Mouse (Mus musculus): ENCODE measurements around the gene Rmdn3.
A peak's percentile ranks its signal among the peaks of the same experiment; 100 is the strongest.

The Rmdn3 gene

DNA sequence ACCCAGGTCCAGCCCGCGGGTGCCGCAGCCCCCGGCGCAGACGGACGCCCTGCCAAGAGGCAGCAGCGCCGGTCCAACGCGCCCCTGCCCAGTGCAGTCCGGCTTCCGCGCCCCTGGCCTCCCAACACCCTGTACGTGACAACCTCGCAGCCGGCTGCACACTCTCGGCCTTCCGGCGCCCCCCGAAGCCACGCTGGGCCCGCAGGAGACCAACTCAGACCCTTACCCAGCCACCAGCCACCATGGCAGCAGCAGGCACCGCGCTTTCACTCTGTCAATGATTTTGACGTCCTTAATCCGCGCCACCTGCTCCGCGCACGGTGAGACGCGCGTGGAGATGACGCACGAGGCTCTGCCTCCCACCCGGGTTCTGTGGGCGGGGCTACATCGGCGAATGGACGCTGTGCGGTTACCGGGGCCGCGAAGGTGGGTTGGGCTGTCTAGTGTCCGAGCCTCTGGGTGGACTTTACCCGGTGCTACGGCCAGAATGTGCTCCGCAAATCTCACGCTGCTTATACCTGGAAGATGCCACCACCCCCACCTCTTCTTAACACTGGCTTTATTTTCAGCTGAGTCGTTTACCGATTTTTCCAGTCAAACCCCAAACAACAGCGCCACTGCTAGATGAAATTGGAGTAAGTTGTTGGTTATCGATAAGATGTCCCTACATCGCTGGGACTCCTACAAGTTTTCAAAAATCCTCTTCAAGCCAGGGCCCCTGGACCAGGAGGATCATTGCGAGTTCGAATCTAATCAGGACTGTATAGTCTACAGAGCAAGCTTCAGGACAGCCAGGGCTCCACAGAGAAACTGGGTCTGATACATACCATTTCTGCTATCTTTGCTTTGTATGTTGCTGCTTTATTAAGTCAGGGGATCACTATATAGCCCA lies at the start of gene Rmdn3:
Rmdn3 (minus strand) TSS at position 354 of the 892 bp plus-strand sequence.
- peak; percentile 96 for DNase-seq

DNA sequence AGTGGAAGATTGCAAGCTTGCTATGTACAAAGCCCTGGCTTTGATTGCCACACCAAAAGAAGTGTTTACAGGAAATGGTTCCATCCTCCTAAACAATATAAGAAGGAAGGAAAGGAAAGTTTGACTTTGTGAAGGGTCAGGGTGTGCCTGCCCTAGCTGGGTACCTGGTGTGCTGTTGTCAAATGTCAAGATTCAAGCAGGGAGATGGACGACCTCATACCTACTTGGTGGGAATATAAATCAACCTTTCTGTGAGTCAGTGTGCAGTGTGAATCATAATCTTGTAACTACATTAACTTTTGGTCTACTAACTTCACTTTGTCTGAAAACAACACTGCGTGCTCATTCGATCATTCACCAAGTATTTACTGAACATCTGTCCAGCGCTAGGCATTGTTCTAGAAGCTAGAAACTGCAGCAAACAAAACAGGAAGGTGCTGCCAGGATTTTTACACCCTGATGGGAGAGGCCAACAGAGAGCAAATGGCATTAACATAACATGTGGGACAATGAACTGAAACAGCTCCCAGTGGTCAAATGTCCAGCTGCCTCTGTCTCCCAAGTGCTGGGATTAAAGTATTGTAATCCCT lies 47.1 kb upstream of the Rmdn3 start:
- no peak for DNase-seq

DNA sequence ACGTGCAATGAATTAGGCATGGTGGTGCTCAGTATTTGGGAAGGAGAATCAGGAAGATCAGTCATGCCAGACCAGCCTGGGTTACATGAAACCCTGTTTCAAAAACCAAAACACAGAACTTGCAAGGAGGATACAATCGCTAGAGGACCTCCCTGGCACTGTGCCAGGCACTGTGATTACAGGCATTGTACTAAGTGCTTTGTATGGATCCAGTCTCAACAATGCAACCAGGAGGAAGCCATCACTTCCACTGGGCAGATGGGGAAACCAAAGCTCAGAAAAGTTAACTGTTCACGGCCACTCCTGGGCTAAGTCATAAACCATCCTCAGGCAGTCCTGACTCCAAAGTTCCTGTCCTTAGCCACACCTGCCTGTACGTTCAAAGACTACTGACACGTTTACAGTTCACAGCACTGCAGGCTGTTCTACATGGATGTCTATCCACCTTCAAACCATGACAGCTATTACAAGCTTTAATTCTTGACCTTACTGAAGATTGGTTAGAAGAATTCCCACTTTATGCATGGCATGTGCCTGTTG lies 46.1 kb upstream of the Rmdn3 start:
- DNase-seq, result no peak

DNA sequence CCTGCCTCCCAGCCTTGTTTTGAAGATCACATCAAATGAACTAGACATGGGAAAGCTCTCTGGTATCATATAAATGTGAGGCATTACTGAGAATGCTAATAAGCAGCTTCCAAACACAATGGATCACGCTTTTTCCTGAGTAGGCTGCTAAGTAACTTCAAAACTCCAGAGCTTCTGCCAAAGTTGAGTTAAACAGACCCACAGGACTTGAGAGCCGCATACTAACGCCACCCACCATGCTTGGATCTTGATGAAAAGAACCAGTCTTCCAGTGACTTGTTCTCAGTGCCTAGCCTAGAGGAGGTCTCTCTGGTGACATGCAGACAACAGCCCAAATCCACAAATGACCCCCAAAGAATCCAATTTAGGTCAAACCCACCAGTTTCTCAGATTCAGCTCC lies 42.1 kb upstream of the Rmdn3 start:
- DNase-seq, result no peak

DNA sequence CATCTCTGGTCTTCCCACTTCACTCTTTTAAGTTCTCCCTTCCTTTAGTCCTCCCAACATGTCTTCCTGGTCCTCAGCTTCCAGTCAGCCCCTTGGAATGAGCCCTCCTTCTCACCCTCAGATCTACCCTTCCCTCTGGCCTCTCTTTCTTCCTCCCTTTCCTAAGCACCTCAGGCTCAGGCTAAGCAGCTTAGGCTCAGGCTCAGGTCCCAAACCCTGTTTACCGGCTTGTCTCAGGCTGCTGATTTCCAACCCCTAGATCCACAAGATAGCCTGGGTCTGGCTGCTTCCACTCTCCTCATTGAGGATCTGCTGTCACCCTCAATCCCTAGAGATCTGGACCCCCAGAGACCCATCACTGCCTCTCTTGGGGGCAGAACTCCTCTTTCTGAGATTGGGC lies 41.2 kb upstream of the Rmdn3 start:
- DNase-seq, result no peak

DNA sequence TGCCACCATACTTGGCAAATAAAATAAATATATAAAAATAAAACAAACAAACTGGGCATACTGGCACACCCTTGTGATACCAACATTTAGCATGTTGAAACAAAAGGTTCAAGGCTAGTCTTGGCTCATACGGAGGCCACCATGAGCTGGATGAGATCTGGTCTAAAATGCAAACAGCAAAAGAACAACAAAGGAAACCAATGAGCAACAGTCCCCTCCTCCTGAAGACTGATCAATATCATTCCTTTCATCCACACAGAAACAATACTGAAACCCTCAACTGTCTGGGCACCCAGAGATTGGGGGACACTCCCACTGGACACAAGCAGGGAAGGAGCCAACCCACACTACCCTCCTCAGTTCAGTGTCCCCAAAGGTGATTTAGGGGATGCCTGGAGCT lies 40.7 kb upstream of the Rmdn3 start:
- DNase-seq, result no peak

DNA sequence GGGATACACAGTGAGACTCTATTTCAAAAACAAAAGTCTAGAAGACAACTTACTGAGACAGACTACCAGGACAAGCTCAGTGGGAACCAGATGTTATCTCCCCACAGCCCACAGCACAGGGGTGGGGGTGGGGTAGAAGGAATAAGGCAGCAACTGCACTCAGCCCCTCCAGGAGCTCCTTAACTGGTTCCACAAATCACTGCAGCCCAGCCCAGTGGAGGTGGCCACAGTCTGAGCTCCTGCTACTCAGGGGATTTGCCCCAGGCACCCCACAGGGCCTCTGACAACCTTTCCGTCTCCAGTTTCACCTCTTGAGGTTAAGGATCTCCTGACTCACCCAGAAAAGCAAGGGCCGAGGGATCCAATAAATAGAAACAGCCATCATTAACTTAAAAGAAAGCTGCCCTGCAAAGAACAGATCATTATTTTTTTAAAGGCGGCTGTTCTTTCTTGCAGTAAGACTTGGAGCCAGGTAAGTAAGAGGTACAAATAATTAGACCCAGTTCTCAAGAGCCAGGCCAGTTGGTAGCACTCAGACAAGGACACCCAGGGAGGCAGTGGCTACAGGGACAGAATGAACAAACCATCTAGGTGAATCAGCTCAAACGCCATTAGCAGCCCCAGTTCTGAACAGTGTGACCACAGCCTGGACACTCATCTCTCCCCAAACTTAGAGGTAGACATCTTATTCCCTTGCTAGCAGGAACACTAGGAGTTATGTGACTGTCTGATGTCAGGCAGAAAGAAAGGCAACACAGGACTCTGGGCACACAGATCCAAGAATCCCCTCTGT lies 39.7 kb upstream of the Rmdn3 start:
- DNase-seq, result no peak

DNA sequence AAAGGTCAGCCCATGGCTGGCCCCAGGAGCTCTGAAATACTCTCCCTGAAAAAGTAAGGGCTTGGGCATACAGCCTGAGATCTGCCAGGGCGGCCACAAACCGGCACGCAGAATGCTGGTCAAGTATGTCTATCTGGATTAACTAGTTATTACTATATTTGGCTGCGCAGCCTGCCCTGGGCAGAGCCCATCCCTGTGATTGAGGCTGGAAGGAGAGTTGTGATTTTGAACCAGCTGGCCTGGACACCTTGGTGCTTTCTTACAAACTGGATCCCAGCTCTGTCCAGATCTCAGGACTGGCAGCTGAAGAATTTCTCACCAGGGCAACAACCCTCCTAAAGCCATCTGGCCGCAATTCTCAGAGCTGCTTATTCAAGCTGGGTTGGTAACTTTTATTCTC lies 37.3 kb upstream of the Rmdn3 start:
- no peak for DNase-seq

DNA sequence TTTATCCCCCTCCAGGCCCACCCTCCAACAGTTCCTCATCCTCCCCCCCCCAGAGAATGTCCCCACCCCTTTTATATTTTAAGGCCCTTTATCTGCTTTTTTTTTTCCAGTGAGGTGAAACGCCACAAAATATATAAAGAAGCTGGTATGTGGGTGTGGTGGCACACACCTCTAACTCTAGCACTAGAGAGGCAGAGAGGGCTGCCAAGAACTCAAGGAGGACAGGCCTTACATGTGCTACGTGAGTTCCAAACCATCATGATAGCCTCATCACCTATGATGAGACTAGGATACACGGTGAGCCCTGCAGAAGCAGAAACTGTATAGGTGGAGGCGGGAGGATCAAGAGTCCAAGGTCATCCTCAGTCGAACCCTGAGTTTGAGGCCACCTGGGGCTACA lies 34.1 kb upstream of the Rmdn3 start:
- no peak for DNase-seq

DNA sequence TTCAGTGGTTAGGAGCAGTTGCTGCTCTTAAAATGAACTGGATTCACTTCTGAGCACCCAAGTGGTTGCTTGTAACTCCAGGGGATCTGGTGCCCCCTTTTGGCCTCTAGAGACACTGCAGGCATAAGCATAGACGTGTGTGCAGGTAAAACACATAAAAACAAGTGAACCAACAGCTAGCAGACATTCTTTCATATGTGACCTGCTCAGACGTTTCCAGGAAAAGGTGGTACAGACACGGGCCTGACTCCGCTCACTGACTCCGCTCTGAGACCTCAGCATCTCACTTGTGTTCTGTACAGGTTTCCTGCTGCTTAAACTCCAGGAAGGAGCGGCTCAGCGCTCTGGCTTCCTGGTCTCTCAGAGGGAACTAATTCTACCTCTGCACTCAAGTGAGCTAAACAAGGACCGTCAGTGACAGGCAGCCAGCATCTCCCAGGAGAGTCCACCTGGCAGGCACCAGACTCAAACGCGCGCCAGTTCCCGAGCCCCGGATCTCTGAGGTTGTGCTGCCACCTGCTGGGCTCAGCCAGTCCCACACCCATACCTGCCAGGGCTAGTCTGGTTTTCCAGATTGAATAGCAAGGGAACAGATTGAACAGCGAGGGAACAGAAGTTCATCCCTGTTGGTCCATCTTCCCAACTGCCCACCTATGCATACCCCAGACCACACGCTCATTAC lies 32.3 kb upstream of the Rmdn3 start:
- peak; percentile 64 for DNase-seq

DNA sequence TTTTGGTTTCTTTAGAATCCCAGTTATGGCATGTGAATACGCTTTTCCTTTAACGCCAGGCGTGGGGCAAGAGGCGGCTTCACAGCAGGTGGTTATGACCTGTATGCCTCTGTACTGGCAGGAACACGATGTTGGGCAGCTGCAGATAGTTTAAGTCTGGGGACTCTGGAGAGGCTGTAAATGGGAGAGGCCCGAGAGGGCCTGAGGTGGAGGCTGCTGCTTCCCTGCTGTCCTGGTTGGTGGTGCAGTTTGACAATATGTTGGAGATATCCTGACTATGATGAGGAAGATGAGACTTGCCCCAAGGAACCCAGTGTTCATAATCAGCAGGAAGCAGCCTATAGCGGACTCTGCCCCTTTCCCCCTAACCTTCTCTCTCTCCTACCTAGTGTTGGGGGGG lies 26.1 kb upstream of the Rmdn3 start:
- no peak for DNase-seq

DNA sequence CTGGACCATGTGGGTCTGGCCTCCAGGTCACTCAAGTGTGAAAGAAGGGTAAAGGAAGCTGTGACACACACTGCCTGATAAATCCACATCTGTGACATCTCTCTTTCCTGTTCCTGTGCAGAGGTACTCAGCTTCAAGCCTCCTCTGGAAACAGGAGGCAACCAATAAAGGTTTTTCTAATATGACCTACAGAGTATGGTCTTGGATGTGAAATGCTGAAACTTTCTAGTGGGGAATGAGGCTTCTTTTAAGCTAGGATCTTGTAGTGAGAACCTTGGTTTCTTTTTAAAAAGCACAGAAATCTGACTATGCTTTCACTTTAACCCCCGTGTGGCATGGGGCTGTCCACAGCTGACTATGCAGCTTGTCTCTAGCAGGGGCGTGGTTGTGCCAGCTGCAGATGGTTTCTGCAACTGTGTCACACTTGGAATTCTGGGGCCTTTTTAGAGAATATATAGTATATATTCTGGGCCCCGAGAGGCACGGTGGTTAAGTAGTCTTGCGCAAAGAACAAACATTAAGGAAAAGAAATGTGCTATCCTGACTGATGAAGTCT lies 20.6 kb upstream of the Rmdn3 start:
- DNase-seq, result no peak

DNA sequence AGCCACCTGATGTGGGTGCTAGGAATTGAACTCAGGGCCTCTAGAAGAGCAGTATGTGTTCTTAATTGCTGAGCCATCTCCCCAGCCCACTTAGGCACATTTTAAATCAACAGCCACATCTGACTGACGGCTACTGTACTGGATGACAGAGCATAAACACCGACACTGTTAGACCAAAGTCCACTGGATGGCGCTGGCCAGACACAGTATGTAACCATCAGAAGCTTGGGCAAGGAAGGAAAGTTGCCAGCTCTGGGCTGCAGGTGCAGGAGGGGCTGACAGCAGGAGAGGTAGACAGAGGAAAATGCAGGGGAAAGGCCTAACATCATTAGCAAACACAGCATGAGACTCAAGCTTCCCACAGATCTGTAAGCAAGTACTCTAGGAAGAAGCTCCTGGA lies 19.9 kb upstream of the Rmdn3 start:
- no peak for DNase-seq

DNA sequence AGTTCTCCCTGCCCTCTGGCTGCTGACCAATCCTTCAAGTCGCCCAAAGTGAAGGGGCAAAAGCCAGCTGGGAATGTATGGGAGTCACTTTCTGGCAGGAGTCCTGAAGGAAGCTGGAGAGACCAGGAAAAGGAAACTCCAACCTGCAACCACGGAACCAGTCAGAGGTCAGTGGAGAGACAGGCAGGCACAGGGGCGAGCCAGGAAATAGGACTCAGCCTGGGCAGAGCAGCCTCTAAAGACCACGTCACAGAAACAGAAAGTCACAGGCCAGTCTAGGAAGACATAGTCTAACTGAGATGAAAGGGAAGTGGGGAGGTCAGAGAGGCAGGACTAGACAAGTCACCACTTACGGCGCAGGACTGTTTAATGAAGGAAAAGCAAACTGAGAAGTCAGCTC lies 18.8 kb upstream of the Rmdn3 start:
- DNase-seq, result no peak

DNA sequence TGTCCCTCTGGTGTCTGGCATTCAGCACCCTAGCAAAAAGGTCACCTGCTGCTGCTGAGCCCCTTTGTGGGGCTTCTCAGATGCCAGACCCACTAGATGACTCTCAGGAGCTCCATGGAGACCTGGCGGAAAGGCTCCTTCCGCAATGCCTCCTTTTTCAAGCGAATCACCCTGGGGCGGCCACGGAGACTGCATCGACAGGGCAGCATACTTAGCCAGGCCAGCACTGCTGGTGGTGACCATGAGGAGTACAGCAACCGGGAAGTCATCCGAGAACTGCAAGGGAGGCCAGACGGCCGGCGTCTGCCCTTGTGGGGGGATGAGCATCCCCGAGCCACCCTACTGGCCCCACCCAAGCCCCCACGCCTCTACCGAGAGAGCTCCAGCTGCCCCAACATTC lies 18.0 kb upstream of the Rmdn3 start:
- DNase-seq, result no peak

DNA sequence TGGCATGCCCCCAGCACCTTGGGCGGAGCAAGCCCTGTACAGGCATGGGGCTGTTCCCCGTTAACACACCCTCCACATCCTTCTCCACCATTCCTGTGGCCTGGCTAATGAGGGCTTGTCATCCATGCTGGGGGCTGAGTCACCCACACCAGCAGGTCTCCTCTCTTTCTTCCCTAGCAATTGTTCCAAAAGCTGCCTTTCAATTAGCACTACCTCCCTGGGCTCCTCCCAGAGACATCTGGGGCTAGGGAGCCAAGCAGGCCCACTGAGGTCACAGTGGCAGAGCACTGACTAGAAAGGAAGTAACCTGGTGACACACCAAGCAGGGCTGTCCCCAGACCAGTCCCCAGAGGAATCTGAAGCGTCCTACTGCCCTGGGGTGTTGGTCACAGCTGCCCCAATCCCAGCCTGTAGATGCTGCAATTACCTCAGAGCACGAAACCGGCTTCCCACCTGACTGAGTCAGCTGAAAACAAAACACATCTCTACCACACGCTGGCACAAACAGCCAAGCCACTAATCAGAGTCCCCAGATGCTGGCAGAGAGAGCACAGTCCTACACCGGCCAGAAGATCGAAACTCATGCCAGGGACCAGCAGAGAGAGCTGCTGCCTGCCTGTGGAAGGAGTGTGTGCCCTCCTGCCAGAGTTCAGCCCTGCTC lies 17.3 kb upstream of the Rmdn3 start, which contains the start of gene Gm14137:
Gm14137 (plus strand) TSS at position 519 of the 661 bp plus-strand sequence.
- no peak for DNase-seq

DNA sequence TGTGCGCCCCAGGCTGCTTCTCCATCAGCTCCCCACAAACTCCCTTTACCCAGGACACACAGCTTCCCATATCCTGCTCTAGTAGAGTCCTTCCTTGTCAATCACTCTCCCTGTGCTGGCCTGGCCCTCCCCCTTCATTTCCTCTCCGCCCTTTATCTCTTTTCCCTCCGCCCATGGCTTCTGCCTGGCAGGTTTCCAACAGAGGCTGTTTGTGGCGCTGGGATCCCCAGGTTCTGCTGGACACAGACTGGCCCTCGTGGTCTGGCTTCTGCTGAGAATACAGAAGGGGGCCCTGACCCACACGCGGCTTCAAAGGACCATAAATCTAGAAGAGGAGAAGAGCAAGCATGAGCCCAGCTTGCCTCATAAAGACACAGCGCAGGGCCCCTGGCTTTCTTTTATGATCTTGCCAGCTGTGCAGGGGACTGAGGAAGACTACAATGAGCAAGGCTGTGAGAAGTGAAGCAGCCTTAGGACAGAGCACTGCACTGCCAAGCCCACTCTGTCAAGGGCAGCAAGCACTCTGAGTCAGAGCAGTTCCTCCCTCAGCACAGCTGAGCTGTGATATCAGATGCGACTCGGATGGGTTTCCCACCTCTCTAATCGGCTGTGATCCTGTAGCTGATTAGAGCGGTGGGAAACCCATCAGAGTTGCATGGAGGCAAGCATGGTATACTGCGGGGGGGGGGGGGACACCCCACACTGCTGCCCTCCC lies 16.2 kb upstream of the Rmdn3 start:
- DNase-seq, result peak; percentile 28

DNA sequence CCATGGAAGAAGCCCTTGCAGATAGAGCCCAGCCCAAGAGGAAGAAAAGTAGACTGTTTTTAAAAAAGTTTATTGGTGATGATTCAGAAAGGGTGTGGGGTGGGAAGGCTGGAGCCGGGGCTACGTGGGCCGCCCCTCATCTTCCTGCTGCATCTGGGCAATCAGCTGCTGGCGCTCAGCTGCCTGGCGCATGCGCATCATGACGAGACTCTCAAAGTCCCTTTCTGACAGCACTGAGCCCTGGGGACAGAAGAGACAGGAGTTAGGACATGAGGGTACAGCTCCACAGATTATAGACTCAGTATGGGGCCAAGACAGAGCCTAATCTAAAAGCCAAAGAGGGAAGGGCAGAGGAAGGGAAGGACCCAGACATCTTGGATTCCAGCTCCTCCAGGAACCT lies 15.6 kb upstream of the Rmdn3 start:
- DNase-seq, result no peak

DNA sequence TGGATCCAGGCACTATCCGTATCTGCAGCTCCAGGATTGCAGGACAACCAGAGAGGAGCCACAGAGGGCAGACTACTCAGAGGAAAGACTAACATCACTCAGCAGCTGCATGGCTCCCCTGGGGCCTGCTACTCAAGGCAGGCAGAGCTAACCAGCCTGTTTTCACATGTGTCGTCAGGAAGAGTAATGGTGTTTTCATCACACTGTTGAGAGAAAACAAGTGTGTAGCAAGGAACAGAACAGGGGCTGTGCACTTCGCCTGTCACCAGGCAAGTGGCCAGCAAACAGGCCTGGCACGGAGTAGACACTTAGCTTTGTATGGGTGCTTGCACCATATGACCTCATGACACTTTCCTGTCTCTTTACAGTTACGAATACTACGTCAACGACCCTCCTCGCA lies 14.7 kb upstream of the Rmdn3 start:
- no peak for DNase-seq

DNA sequence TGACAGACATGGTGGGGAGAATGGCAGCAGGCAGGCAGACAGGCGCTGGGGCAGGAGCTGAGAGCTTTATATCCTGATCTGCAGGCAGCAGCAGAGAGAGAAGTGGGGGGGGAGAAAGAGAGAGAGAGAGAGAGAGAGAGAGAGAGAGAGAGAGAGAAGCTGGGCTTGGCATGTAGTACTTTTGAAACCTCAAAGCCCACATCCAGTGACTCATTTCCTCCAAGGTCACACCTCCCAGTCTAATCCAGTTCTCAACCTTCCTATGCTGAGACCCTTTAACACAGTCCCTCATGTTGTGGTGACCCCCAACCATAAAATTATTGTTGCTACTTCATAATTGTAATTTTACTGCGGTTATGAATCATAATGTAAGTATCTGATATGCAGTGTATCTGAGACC lies 13.4 kb upstream of the Rmdn3 start:
- no peak for DNase-seq

DNA sequence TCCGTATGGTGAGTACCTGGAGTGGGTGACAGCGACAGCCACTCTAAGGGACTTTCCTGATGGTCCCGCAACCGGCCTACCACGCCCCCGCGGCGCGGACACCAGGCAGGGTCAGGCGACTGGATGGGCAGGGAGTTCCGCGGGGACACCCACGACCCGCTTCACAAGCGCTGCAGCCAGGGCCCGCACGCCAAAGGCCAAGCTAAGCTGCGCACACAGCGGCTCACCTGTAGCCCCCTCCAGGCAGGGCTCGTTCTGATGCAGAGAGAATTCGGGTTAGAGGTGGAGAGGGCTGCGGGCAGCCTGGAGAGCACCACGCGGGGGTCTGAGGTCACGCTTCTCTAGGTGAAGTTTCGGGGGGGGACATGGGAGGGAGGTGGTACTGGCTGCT lies 11.0 kb upstream of the Rmdn3 start:
- DNase-seq, result no peak

Data from layer of hippocampus, adult 9-11 months (tissue).